Mouse (Mus musculus) liver, adult 2 months (tissue): Measurements from ENCODE around the gene Fcho1. TPM values are rescaled to one million over a fixed set of nuclear protein-coding genes. Genes with fewer than 3 reads are reported as not detected.

Experiments
- DNase-seq: peaks from one replicate; pipeline ENCODE4 v3.0.0-alpha.2; 2011; ENCODE audit warnings: low read depth, low spot score; ENCODE audit errors: extremely low read depth
- H3K27ac ChIP-seq: fragments of 200-500 bp; replicated peaks from 2 replicates; pipeline ENCODE4 v1.5.1; 2012; ENCODE audit warnings: low read depth, mild to moderate bottlenecking, control low read depth, inconsistent platforms, low read length; ENCODE audit not compliant: insufficient read depth
- H3K27me3 ChIP-seq: fragments of 200-500 bp; 2 replicates; pipeline ENCODE4 v1.6.1; 2012; ENCODE audit warnings: mild to moderate bottlenecking, moderate library complexity, low read length, inconsistent platforms; ENCODE audit not compliant: control insufficient read depth, insufficient read depth
- H3K36me3 ChIP-seq: fragments of 200-500 bp; 2 replicates; pipeline ENCODE4 v1.6.1; 2012; ENCODE audit warnings: low read length, inconsistent platforms; ENCODE audit not compliant: control insufficient read depth, insufficient read depth
- H3K4me1 ChIP-seq: fragments of 200-500 bp; 2 replicates; pipeline ENCODE4 v1.6.1; 2011; ENCODE audit warnings: low read length; ENCODE audit not compliant: control insufficient read depth, insufficient read depth
- H3K4me3 ChIP-seq: fragments of 200-500 bp; 2 replicates; pipeline ENCODE4 v1.5.1; 2011; ENCODE audit warnings: low read depth, mild to moderate bottlenecking, control low read depth, low read length, moderate library complexity; ENCODE audit not compliant: insufficient read depth
- H3K79me2 ChIP-seq: fragments of 200-500 bp; 2 replicates; pipeline ENCODE4 v1.6.1; 2012; ENCODE audit warnings: inconsistent platforms, mild to moderate bottlenecking, low read length, moderate library complexity; ENCODE audit not compliant: control insufficient read depth, insufficient read depth
- H3K9ac ChIP-seq: fragments of 200-500 bp; 2 replicates; pipeline ENCODE4 v1.6.1; 2012; ENCODE audit warnings: low read depth, mild to moderate bottlenecking, control low read depth, inconsistent platforms, low read length
- CTCF ChIP-seq: fragments of 200-500 bp; IDR thresholded peaks from 2 replicates; pipeline ENCODE4 v1.5.1; 2011; ENCODE audit warnings: low read depth, low read length, control low read depth
- POLR2A ChIP-seq: fragments of 200-500 bp; IDR thresholded peaks from 2 replicates; pipeline ENCODE4 v1.6.1; 2011; ENCODE audit warnings: low read length, control low read depth; ENCODE audit not compliant: insufficient read depth; ENCODE audit errors: extremely low read depth
- WGBS: fragments of 180-500 bp; shearing (Covaris S2); methylation state at CpG from one replicate; pipeline ENCODE4 v1.1.7; 2018; 5-methylcytosine and 5-hydroxymethylcytosine counted together
- polyA plus RNA-seq: library from polyadenylated mRNA; depleted of rRNA; stranded (reverse); fragments of >200 nt; gene quantifications from 2 replicates; pipeline ENCODE4 v1.2.3, GENCODE M21; 2012
- total RNA-seq: library from RNA; depleted of rRNA; stranded (reverse); fragments of >200 nt; gene quantifications from 2 replicates; pipeline ENCODE4 v1.2.3, GENCODE M21; 2014

Gene Fcho1
- total and polyA plus RNA-seq, 2 experiments = 0.18 to 2.8 TPM

GRCm38 (mm10) chr8:71675456-71676019 is 50.0 kb downstream of the Fcho1 start:
- no peak for DNase-seq
- 62% methylated on average over 9 of the region's 9 CpGs for WGBS
- H3K4me3 ChIP-seq = no peak overlapping the region; the same call in 1 of the 2 replicates
- H3K27me3 ChIP-seq = no peaks in the 10 kb centered on the region
- no peaks in the 10 kb centered on the region for H3K36me3 ChIP-seq
- peaks cover 15% of the 10 kb centered on the region for H3K4me1 ChIP-seq
- H3K27ac ChIP-seq = peak overlapping the region; percentile 90
- H3K79me2 ChIP-seq = no peaks in the 10 kb centered on the region
- H3K9ac ChIP-seq = peak overlapping the region; percentile 71
- no peak for TF ChIP-seq CTCF
- no peak for TF ChIP-seq POLR2A

GRCm38 (mm10) chr8:71674071-71674470 is 51.4 kb downstream of the Fcho1 start:
- TF ChIP-seq CTCF = no peak
- TF ChIP-seq POLR2A = no peak
- Histone ChIP-seq H3K27ac (no peak overlapping the region), H3K4me3 (no peak overlapping the region), H3K9ac (no peak overlapping the region), H3K27me3 (no peaks in the 10 kb centered on the region), H3K79me2 (no peaks in the 10 kb centered on the region), H3K36me3 (no peaks in the 10 kb centered on the region), H3K4me1 (peaks cover 15% of the 10 kb centered on the region)
- no peak for DNase-seq
- WGBS = 85% methylated on average over 2 of the region's 2 CpGs

- Histone ChIP-seq H3K4me1 (peaks cover 15% of the 10 kb centered on the region), H3K27me3 (peaks cover 2% of the 10 kb centered on the region; the same call in 1 of the 2 replicates), H3K9ac (no peak overlapping the region), H3K79me2 (no peaks in the 10 kb centered on the region), H3K4me3 (no peak overlapping the region), H3K27ac (peak overlapping the region; percentile 39), H3K36me3 (no peaks in the 10 kb centered on the region)
- TF ChIP-seq POLR2A (no peak), CTCF (no peak)
- 76% methylated on average over 6 of the region's 6 CpGs for WGBS
- DNase-seq = no peak
Measured at GRCm38 (mm10) chr8:71672168-71672735, 53.3 kb downstream of the Fcho1 start.

- TF ChIP-seq CTCF (no peak), POLR2A (no peak)
- Histone ChIP-seq H3K36me3 (no peaks in the 10 kb centered on the region), H3K27me3 (peaks cover 2% of the 10 kb centered on the region; the same call in 1 of the 2 replicates), H3K79me2 (no peaks in the 10 kb centered on the region), H3K9ac (peak within 1 kb of the TSS; percentile 17; the same call in 1 of the 2 replicates), H3K27ac (peak within 1 kb of the TSS; percentile 39), H3K4me1 (peaks cover 15% of the 10 kb centered on the region), H3K4me3 (peak within 1 kb of the TSS; percentile 63)
- WGBS = under 1% methylated on average over 42 of the region's 42 CpGs
- peak; percentile 76 for DNase-seq
Measured at GRCm38 (mm10) chr8:71671549-71671965, 54.0 kb downstream of the Fcho1 start, which contains the start of gene Unc13a. TSS of gene Unc13a (minus strand) at chr8:71671757.

GRCm38 (mm10) chr8:71670621-71671548 is 54.6 kb downstream of the Fcho1 start:
- Histone ChIP-seq H3K36me3 (no peaks in the 10 kb centered on the region), H3K4me3 (peak overlapping the region; percentile 63), H3K27ac (no peak overlapping the region), H3K79me2 (no peaks in the 10 kb centered on the region), H3K9ac (peak overlapping the region; percentile 9; the same call in 1 of the 2 replicates), H3K4me1 (peaks cover 15% of the 10 kb centered on the region), H3K27me3 (peaks cover 2% of the 10 kb centered on the region; the same call in 1 of the 2 replicates)
- 1% methylated on average over 61 of the region's 64 CpGs for WGBS
- no peak for DNase-seq
- TF ChIP-seq POLR2A = no peak
- no peak for TF ChIP-seq CTCF

- no peak overlapping the region for H3K9ac ChIP-seq
- no peak for DNase-seq
- no peaks in the 10 kb centered on the region for H3K79me2 ChIP-seq
- H3K27me3 ChIP-seq = peaks cover 2% of the 10 kb centered on the region; the same call in 1 of the 2 replicates
- peaks cover 10% of the 10 kb centered on the region for H3K4me1 ChIP-seq
- no peaks in the 10 kb centered on the region for H3K36me3 ChIP-seq
- WGBS = 24% methylated on average over 12 of the region's 12 CpGs
- H3K4me3 ChIP-seq = no peak overlapping the region
- TF ChIP-seq CTCF (no peak), POLR2A (no peak)
- no peak overlapping the region for H3K27ac ChIP-seq
Measured at GRCm38 (mm10) chr8:71670198-71670597, 55.3 kb downstream of the Fcho1 start.
